Mouse (Mus musculus) MN1 (cell line): ENCODE data around the gene Stox2.

Source experiments
- DNase-seq: peaks from one replicate; pipeline ENCODE4 v3.0.0-alpha.2; 2016; ENCODE audit warnings: low spot score

Stox2 gene

GRCm38 (mm10) chr8:47242207-47243004 lies 203.8 kb downstream of the Stox2 start:
- DNase-seq = peak; percentile 97

DNA sequence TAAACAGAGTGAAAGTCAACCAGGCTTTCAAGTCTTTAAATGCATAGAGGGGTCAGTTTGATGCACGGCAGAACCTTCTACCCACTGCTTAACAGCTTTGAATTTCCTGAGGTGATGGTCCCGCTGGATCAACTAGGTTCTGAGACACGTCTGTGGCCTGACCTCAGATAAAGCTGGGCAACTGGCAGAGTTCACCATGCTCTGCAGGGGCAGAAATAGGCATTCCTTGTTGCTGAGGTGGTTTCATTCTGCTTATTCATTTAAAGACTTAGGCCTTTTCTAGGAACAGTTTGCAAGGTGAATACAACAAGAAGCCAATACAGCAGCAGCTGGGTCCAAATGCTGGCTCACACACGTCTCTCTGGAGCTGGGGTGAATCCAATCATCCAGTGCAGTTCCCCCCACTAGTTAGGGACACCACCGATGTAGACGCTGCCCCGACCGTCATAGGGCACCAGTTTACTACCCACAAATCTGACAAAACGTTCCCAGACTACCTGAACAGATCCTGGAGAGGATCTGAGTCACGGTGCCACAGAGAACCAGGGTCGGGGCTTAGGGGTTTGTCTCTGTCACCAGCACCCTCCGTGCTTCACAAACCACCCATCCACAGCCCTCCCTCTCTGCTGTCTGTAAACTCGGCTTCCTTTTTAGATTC lies 204.6 kb downstream of the Stox2 start:
- DNase-seq = no peak

GRCm38 (mm10) chr8:47240871-47241270 lies 205.3 kb downstream of the Stox2 start:
- no peak for DNase-seq

DNA sequence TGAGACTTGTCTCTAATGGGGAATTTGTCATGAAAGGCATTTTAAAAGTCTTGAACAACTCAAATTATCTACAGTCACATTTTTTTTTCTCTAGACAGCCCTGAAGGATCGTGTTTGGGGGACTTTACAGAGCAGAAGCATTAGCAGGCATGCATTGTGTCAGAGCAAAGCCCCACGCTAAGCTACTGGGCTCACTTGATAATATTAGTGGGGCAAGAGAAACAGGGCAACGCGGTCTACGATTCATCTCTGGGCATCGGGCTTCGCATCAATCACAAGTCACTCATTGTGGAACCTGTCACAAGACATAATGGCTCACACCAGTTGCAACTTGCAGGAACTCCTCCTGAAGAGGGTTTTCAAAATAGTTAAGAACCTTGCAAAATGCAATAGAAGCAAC lies 205.9 kb downstream of the Stox2 start:
- no peak for DNase-seq

DNA sequence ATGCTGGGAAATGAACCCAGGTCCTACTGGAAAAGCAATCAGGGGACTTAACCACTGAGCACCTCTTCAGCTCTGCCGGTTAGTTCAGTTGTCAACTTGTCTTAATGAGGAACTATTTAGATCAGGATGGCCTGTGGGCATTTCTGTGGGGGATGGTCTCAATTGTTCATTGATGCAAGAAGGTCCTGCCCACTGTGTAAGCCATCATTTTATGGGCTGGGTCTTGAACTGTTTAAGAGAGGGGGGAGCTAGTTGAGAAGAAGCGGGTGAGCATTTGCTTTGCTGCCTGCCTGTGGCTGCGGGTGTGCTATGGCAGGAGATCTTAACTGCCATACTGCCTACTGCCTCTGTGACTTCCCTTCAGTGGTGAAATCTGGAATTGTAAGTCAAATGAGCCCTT lies 214.1 kb downstream of the Stox2 start:
- no peak for DNase-seq

GRCm38 (mm10) chr8:47230057-47230456 lies 216.1 kb downstream of the Stox2 start:
- no peak for DNase-seq

- no peak for DNase-seq
Observed at GRCm38 (mm10) chr8:47221851-47222250, 224.3 kb downstream of the Stox2 start.

GRCm38 (mm10) chr8:47221191-47221590 lies 225.0 kb downstream of the Stox2 start:
- no peak for DNase-seq

- no peak for DNase-seq
Observed at GRCm38 (mm10) chr8:47220390-47220789, 225.8 kb downstream of the Stox2 start.

- peak; percentile 73 for DNase-seq
Observed at GRCm38 (mm10) chr8:47218536-47218935, 227.6 kb downstream of the Stox2 start.

- DNase-seq = peak; percentile 84
Observed at GRCm38 (mm10) chr8:47218021-47218420, 228.1 kb downstream of the Stox2 start.

DNA sequence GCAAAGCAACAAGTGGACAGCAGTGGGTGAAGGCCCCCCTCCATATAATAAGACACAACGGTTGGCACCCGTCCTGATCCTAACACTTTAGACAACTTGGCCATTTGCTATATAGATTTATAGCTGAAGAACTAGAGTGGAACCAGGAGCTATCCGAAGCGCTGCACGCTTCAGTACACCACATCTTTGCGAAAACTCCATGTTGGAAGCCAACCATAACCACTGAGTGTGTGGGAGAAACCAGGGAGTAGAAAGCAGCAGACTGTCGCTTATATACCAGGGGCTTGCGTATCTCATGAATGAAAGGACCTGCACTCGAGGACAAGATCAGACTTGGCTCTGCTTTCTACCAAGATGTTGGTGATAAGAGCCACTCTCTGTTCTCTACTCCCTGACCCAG lies 234.0 kb downstream of the Stox2 start:
- no peak for DNase-seq

DNA sequence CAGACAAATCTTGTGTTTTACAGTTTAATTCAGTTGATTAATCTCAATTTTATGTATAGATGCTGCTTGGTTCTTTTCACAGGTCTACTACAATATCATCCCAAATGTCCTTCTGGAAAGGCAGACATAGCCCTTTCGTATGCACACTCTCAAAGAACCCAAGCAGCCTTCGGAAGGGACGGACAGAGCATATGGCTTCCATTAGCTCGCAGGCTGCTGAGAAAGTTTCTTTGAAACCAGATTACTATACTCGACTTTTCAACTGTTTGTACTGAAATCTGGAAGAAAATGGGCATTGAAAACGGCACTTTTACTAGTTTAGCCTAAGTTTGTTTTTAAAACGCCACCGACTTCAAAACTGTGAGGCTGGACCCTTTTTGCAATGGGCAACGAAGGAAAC lies 234.9 kb downstream of the Stox2 start:
- no peak for DNase-seq

GRCm38 (mm10) chr8:47208246-47208645 lies 237.9 kb downstream of the Stox2 start:
- no peak for DNase-seq

DNA sequence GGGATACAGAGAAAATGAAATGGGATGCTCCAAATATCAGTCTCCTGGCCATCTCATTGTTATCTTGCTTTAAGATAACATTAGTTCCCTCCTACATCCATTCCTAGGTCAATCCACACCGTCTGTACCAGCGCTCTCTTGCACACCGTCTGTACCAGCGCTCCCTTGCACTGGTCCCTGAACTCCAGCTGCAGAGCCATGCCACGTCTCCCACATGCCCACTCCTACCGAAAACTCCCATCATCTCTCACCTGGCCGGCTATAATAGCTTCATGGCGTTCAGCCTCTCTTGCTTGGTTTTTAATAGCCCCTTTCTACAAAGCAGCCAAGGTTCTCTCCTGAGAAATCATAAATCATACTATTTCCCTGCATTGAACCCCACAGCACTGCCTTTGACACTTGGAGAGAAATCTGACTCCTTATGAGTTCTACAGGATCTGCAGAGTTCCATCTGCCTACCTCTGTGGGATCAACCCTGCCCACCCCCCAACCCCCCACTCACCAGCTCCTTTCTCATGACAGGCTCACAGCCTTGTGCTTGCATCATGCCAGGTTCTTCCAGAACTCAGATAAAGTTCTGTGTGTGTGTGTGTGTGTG lies 239.4 kb downstream of the Stox2 start:
- DNase-seq = no peak

DNA sequence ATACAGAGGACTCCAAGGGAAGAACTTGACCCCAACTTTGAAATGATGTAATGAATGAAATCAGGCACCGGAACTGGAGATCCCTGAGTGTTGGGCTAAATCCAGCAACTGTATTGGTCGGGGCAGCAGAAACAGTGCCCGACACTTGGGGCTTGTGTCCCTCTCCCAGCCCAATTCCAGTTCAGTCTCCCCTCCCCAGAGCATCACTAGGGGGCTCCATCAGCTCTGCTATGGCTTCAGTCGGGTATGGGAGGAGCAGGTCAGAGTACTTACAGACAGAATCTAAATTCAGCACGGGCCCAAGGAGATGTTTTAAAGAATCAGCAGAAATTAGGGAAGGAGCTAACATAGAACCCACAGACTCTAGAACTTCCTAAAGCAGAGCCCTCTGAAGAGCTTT lies 240.7 kb downstream of the Stox2 start:
- DNase-seq = no peak

DNA sequence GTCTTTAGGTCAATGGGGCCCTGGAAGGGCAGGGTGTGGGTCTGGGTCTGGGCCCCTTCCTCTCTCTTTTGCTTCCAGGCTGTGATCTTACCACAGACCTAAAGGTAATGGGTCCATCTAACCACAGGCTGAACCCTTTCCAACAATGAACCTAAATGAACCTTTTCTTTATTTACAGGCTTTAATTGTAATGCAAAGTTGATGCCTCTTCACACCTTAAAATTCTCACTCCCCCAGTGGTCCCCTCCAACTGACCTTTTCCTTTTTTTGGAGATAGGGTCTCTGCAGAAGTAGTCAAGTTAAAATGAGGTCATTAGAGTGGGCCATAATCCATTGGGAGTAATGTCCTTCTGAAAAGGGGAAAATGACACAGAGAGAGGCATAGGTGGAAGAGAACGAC lies 249.8 kb downstream of the Stox2 start:
- no peak for DNase-seq

DNA sequence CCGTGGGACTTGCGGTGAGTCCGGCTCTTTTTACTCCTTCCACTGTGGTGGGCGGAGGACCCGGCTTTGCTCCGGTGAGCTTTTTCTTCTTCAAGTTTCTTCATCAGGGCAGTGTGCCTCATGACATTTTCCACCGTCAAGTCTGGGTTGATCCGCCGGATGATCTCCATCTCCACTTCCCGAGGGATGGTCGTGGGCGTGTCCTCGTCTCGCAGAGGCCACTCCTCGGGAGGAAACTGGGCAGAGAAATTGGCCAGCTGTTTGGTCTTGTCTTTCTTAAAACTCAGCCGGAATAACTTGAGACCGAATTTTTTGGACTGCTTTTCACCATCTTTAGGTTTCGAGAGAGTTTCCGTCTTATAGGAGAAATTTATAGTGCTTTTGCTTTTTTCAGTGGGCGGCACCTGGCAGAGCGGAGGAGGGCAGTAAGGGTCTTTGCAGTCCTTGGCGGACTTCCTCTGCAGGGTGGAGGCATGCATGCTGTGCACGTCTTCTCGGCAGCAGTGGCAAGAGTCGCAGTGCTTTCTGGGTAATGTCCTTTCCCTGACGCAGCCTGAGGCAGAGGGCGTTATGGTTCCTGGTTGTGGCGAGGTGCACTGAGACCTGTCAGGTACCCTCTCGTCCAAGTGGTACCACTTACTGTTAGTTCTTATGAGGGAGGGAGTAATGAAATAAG lies 252.7 kb downstream of the Stox2 start:
- no peak for DNase-seq

DNA sequence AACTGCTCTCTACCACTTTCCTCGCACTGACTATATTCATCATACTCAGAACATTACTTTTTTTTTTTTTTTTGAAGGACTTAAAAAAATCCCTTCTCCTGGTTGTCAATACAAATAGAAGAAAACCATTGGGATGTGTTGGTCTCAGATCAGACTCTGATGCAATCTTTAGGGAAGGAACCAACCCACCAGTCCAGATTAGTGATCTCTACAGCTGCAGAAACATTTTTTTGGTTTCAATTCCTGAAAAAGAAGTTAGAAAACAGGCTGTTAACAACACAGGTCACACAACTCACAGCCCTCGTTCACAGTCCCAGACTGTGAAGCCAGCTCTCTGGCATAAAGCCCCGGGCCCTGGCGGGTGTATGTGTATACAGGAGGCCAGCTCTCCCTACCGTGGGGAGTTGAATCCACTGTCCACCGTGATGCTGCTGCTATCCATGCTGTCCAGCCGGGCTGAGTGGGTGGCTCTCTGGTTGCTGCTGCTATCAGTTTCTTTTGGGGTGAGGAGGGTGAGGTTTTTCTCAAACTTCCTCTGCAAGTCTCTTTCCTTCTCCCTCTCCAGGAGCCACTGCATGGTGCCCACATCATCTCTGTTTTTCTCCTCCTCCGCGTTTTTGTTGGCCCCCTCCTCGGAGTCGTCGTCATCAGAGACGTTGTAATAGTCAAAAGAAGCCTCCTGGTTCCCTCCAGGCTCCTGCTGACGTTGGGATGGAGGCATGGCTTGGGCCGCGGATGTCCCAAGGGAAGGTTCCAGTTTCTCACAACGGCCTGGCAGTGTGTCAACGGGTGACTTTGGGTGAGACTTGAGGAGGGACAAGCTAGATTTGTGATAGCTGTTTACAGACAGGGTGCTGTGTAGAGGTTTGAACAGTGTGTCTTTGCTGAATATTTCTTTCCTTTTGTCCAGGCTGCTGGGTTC lies 254.5 kb downstream of the Stox2 start:
- DNase-seq = no peak

DNA sequence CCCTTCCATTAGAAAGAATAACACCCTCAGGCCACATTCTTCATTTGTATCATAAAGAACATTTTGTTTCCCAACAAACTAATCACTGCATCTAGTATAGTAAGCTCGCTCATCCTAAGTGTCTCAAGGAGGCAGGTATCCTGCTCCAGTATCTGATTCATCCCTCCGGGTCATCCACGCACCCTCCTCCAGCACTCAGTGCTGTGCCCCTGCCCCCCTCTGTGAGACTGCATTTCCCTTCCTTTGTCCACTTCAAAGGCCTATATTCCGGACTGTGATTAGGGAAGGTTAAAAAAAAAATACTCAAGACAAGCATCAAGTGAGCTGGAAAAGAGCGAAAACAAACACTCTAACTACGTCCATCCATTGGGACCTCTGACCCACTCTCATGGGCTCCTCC lies 260.8 kb downstream of the Stox2 start:
- DNase-seq = no peak

DNA sequence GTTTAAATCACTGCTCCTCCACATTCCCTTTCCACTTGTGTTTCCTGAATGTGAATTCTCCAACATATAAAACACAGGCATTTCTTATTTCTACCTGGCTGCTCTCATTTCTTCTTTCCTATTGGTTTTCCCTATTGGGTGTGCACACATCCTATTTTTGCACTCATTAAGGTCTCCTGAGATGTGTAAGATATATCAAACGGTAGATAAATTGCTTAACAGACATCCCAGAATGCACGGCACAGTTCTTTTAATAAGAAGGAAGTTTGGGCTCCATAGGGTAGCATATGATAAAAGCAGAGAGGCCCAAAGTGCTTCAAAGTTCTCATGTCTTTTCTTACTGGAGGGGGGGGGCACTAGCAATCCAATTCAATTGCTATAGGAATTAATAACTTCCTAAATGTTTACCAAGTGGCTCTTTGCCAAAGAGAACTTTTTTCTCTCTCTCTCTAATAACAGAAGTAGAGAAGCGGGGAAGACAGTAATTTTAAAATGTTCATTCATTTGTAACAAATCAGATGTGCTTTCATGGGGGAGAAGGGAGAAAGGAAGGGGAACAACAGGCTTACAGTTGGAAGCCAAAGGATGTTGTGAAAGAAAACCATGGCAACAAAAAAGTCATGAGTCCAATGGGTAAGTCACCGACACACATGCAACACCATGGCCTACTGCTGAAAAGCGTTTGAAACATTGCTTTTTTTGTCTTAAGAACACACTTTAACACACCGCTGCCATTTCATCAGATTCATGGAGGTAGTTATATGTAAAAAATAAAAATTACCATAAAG lies 263.2 kb downstream of the Stox2 start:
- no peak for DNase-seq
